Comparison of ENCODE assay signal across 8 mouse cellular contexts in the genomic region with DNA sequence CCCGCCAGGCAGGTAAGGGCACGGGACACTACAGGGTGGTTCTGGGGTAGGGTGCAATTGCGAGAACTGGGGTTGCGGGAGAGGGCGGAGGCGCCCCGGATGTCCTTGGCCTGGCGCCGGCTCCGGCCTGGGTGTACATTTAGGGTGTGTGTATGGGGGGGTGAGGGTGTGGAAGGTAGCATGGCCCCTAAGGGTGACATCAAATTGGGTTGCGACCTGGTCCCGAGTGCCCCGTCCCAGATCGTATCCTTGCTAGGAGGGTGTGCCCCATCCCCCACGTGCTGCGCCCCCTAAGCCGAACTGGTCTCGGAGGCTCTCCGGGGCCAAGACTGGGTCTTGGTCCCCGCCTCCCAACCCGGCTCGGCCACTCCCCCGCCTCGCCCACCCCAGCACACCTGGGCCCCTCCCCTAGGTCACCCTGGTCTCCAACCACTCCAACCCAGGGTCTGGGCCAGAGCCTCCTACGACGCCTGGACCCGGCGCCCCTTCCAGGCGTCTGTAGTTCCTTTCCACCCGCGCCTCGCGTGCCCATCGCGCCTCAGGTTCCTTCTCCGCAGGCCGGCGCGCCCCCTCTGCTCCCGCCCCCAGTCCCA. TPM values are rescaled to one million over a fixed set of nuclear protein-coding genes. Genes with fewer than 3 reads are reported as not detected.
DNase-seq lines count a peak whose midpoint lies in the region; ATAC-seq and TF ChIP-seq lines count a peak whose summit lies in the region.

No protein-coding gene starts in this region.

- DNase-seq in kidney, adult 11 months: peak; percentile 15
- no peak for DNase-seq in kidney, adult 8-10 months
- DNase-seq in ES-E14 (ENCODE audit: low read depth, low spot score): no peak
- peak; percentile 37 for DNase-seq in embryo, embryonic 10.5 days (ENCODE audit: low spot score)
- no peak for DNase-seq in urinary bladder, adult 18-20 months (ENCODE audit: low spot score in 2 of 2)
- DNase-seq in gastrocnemius, postnatal 14 days: no peak

- in situ Hi-C loops in ES-E14 (cut with MboI; ENCODE audit: low sequenced_read_pairs in 2 of 2, unreplicated experiment in 2 of 2): loop anchor here in 1 of 2 experiments (10.0 kb wide), 1 partner anchor 46 kb away; the partner anchor contains the start of gene Gm15517

- peak overlapping the region; percentile 14 for H3K9ac ChIP-seq in ES-E14 (ENCODE audit: insufficient read depth, low read depth, low read length, poor library complexity, severe bottlenecking)
- peak overlapping the region; percentile 87 for H3K9ac ChIP-seq in midbrain, embryonic 13.5 days (replicated peaks)

- H3K27me3 ChIP-seq in midbrain, embryonic 13.5 days: peaks cover 12% of the 10 kb centered on the region; the same call in 1 of the 2 replicates

- H3K4me3 ChIP-seq in ES-E14 (ENCODE audit: insufficient read depth in 1 of 2, low read depth in 1 of 2, low read length in 2 of 2, poor library complexity in 1 of 2, severe bottlenecking in 1 of 2): peak overlapping the region; percentile 66 to 77
- H3K4me3 ChIP-seq in midbrain, embryonic 13.5 days (replicated peaks): peak overlapping the region; percentile 67

- peak overlapping the region; percentile 93 for H3K4me2 ChIP-seq in midbrain, embryonic 13.5 days (replicated peaks)

- peaks cover 0 to 15% of the 10 kb centered on the region in 2 experiments; a peak in 2 of 4 replicates for H3K4me1 ChIP-seq in ES-E14 (ENCODE audit: control insufficient read depth in 2 of 2, insufficient read depth in 2 of 2, low read length in 2 of 2, poor library complexity in 1 of 2)
- peaks cover 35% of the 10 kb centered on the region for H3K4me1 ChIP-seq in midbrain, embryonic 13.5 days (replicated peaks)

- H3K27ac ChIP-seq in ES-E14 (ENCODE audit: insufficient read depth, low read depth, low read length, poor library complexity, severe bottlenecking): no peak overlapping the region
- H3K27ac ChIP-seq in midbrain, embryonic 13.5 days: peak overlapping the region; percentile 74

- intact Hi-C loops in gastrocnemius, postnatal 14 days (cut with DNase I; ENCODE audit: low total_unique reads): no loop called here

- no peaks in the 10 kb centered on the region for H3K9me3 ChIP-seq in ES-E14 (ENCODE audit: control insufficient read depth, insufficient read depth, low read depth, low read length)
- H3K9me3 ChIP-seq in midbrain, embryonic 13.5 days: no peaks in the 10 kb centered on the region

- WGBS in midbrain, embryonic 13.5 days: under 1% methylated on average over 36 of the region's 40 CpGs

- peak; percentile 9 for ATAC-seq in inflammation-experienced regulatory T-cells, adult 6 months
- ATAC-seq in midbrain, embryonic 13.5 days: peak; percentile 51

- H3K36me3 ChIP-seq in ES-E14 (ENCODE audit: control insufficient read depth, insufficient read depth, low read length, poor library complexity, severe bottlenecking): no peaks in the 10 kb centered on the region
- H3K36me3 ChIP-seq in midbrain, embryonic 13.5 days: peaks cover 21% of the 10 kb centered on the region

TF ChIP-seq in ES-E14, 5 proteins besides CTCF, POLR2A, EP300 and RAD21:
- TF ChIP-seq ZNF384 (IDR thresholded peaks at IDR 0.05; ENCODE audit: low read depth, low read length) (no peak), HCFC1 (IDR thresholded peaks at IDR 0.05; ENCODE audit: borderline replicate concordance, insufficient read depth, low read length) (no peak), MAFK (IDR thresholded peaks at IDR 0.05; ENCODE audit: insufficient read depth, low read depth, low read length) (no peak), ZC3H11A (IDR thresholded peaks at IDR 0.05; ENCODE audit: borderline replicate concordance, low read depth, low read length) (no peak), CHD2 (IDR thresholded peaks at IDR 0.05; ENCODE audit: low read depth, low read length) (no peak)

RNA-seq across cellular contexts. Expression of gene Shank1, which starts 0.3 kb away (rescaled TPM):
- total RNA-seq in ES-E14 (2012; rRNA removed): 1.0 and 1.5 TPM in 2 replicates
- under 1 TPM; 0.15 to 0.62 (median 0.20) TPM for polyA plus RNA-seq in inflammation-experienced regulatory T-cells, adult 6 months (2017; shearing (Covaris generic))
- 26.0 and 26.4 TPM in 2 replicates for polyA plus RNA-seq in midbrain, embryonic 13.5 days (2015; fragmentation: Nextera tagmentation; extraction: Ambion mirVana)
- total RNA-seq in gastrocnemius, postnatal 14 days (2021): under 1 TPM; 0.73 to 0.80 TPM

RNA-seq across cellular contexts. Expression of gene Clec11a, which starts 3.7 kb away (rescaled TPM):
- 2.2 TPM in 2 replicates for total RNA-seq in ES-E14 (2012; rRNA removed)
- under 1 TPM; 0.28 to 0.62 (median 0.34) TPM for polyA plus RNA-seq in inflammation-experienced regulatory T-cells, adult 6 months (2017; shearing (Covaris generic))
- polyA plus RNA-seq in midbrain, embryonic 13.5 days (2015; fragmentation: Nextera tagmentation; extraction: Ambion mirVana): 3.7 and 4.0 TPM in 2 replicates
- total RNA-seq in gastrocnemius, postnatal 14 days (2021): 1 to 10 TPM; 4.2 to 5.6 TPM

RNA-seq across cellular contexts. Expression of gene Gm15517, which starts 49.1 kb away (rescaled TPM):
- 1.4 TPM in 1 of 2 replicates, not detected in the other for total RNA-seq in ES-E14 (2012; rRNA removed)
- polyA plus RNA-seq in inflammation-experienced regulatory T-cells, adult 6 months (2017; shearing (Covaris generic)): not detected
- not detected in 2 replicates for polyA plus RNA-seq in midbrain, embryonic 13.5 days (2015; fragmentation: Nextera tagmentation; extraction: Ambion mirVana)
- total RNA-seq in gastrocnemius, postnatal 14 days (2021): not detected

RNA-seq across cellular contexts. Expression of gene Acp4, which starts 53.2 kb away (rescaled TPM):
- 0.18 and 0.58 TPM in 2 replicates for total RNA-seq in ES-E14 (2012; rRNA removed)
- polyA plus RNA-seq in inflammation-experienced regulatory T-cells, adult 6 months (2017; shearing (Covaris generic)): not detected
- 0.09 TPM in 1 of 2 replicates, not detected in the other for polyA plus RNA-seq in midbrain, embryonic 13.5 days (2015; fragmentation: Nextera tagmentation; extraction: Ambion mirVana)
- total RNA-seq in gastrocnemius, postnatal 14 days (2021): not detected

Comparison
In these comparisons a context has a peak if more than half of its experiments do, and no peak if none do; other contexts are left out.
1. DNase-seq: peak in kidney, adult 11 months (single experiment) and embryo, embryonic 10.5 days (single experiment); none in kidney, adult 8-10 months (0 of 2), ES-E14 (single experiment), urinary bladder, adult 18-20 months (0 of 2) and gastrocnemius, postnatal 14 days (single experiment).